Mouse (Mus musculus) liver (tissue): ENCODE measurements at regions not wholly inside any gene's neighbourhood (a gene's known extent, or its start where the extent isn't known, plus 50 kb on each side); places are given as distances from the start of the nearest gene placed in this dataset.

Source experiments
- DNase-seq: peaks from one replicate; pipeline ENCODE4 v3.0.0-alpha.2; 2020; ENCODE audit warnings: mixed read lengths

GRCm38 (mm10) chr5:103374162-103374561 is 50.8 kb upstream of the Ptpn13 start:
- no peak for DNase-seq

GRCm38 (mm10) chr5:103373089-103373488 is 51.9 kb upstream of the Ptpn13 start:
- no peak for DNase-seq

GRCm38 (mm10) chr5:103370456-103370855 is 54.5 kb upstream of the Ptpn13 start:
- no peak for DNase-seq

GRCm38 (mm10) chr5:103368993-103369392 is 56.0 kb upstream of the Ptpn13 start:
- DNase-seq: no peak

- no peak for DNase-seq
Observed at GRCm38 (mm10) chr5:103367201-103367671, 57.8 kb upstream of the Ptpn13 start.

- DNase-seq: no peak
Observed at GRCm38 (mm10) chr5:103365700-103366448, 59.1 kb upstream of the Ptpn13 start.

- no peak for DNase-seq
Observed at GRCm38 (mm10) chr5:103364791-103365699, 59.9 kb upstream of the Ptpn13 start.

GRCm38 (mm10) chr5:103360775-103361247 is 64.2 kb upstream of the Ptpn13 start:
- no peak for DNase-seq

- DNase-seq: no peak
Observed at GRCm38 (mm10) chr5:103360360-103360759, 64.6 kb upstream of the Ptpn13 start.

GRCm38 (mm10) chr5:103357558-103357957 is 67.4 kb upstream of the Ptpn13 start:
- no peak for DNase-seq

- DNase-seq: peak; percentile 19
Observed at GRCm38 (mm10) chr5:103356500-103356899, 68.5 kb upstream of the Ptpn13 start.

- DNase-seq: peak; percentile 23
Observed at GRCm38 (mm10) chr5:103355372-103356300, 69.4 kb upstream of the Ptpn13 start.

- no peak for DNase-seq
Observed at GRCm38 (mm10) chr5:103343869-103344268, 81.1 kb upstream of the Ptpn13 start.

- DNase-seq: no peak
Observed at GRCm38 (mm10) chr5:103341456-103341855, 83.5 kb upstream of the Ptpn13 start.

GRCm38 (mm10) chr5:103340626-103341025 is 84.4 kb upstream of the Ptpn13 start:
- DNase-seq: no peak

GRCm38 (mm10) chr5:103336689-103337490 is 88.1 kb upstream of the Ptpn13 start:
- DNase-seq: no peak

- DNase-seq: no peak
Observed at GRCm38 (mm10) chr5:103335916-103336688, 88.9 kb upstream of the Ptpn13 start.

GRCm38 (mm10) chr5:103326412-103326811 is 98.6 kb upstream of the Ptpn13 start:
- DNase-seq: no peak

GRCm38 (mm10) chr5:103320341-103320740 is 104.7 kb upstream of the Ptpn13 start:
- no peak for DNase-seq

- DNase-seq: no peak
Observed at GRCm38 (mm10) chr5:103309806-103310525, 98.8 kb upstream of the Mapk10 start.
